Mouse (Mus musculus) right cerebral cortex, postnatal 10 days (tissue): ENCODE measurements around the gene Tlr3.
A peak's percentile ranks its signal among the peaks of the same experiment; 100 is the strongest.

Experiments
- DNase-seq, 2 experiments: peaks; one replicate each; pipeline ENCODE4 v3.0.0; 2021; ENCODE audit warnings: low spot score in 2 of 2

Gene Tlr3

GRCm38 (mm10) chr8:45410882-45411281 lies at the start of gene Tlr3:
Tlr3 (minus strand) TSS chr8:45411080.
- no peak for DNase-seq

- DNase-seq, result no peak
Measured at GRCm38 (mm10) chr8:45457874-45458273, 47.0 kb upstream of the Tlr3 start.

GRCm38 (mm10) chr8:45454426-45454825 lies 43.5 kb upstream of the Tlr3 start:
- peak; percentile 55 to 76 for DNase-seq

- no peak for DNase-seq
Measured at GRCm38 (mm10) chr8:45452115-45452514, 41.2 kb upstream of the Tlr3 start.

GRCm38 (mm10) chr8:45448842-45449241 lies 38.0 kb upstream of the Tlr3 start:
- DNase-seq, result no peak

GRCm38 (mm10) chr8:45448257-45448656 lies 37.4 kb upstream of the Tlr3 start:
- DNase-seq, result no peak

GRCm38 (mm10) chr8:45438899-45439535 lies 28.1 kb upstream of the Tlr3 start:
- DNase-seq, result peak in 1 of 2 experiments; percentile 31

- no peak for DNase-seq
Measured at GRCm38 (mm10) chr8:45420151-45420550, 9.3 kb upstream of the Tlr3 start.

- peak; percentile 26 to 31 for DNase-seq
Measured at GRCm38 (mm10) chr8:45414965-45415364, 4.1 kb upstream of the Tlr3 start.

- DNase-seq, result peak; percentile 52 to 57
Measured at GRCm38 (mm10) chr8:45410146-45410880, 567 bp downstream of the Tlr3 start.

- DNase-seq, result no peak
Measured at GRCm38 (mm10) chr8:45409702-45410101, 1.2 kb downstream of the Tlr3 start.

- no peak for DNase-seq
Measured at GRCm38 (mm10) chr8:45383250-45383649, 27.6 kb downstream of the Tlr3 start.

- DNase-seq, result peak; percentile 30 to 37
Measured at GRCm38 (mm10) chr8:45381963-45382347, 28.9 kb downstream of the Tlr3 start, which contains the start of gene Fam149a. Fam149a (minus strand) TSS chr8:45382291.

- no peak for DNase-seq
Measured at GRCm38 (mm10) chr8:45381075-45381962, 29.6 kb downstream of the Tlr3 start.

- DNase-seq, result no peak
Measured at GRCm38 (mm10) chr8:45380598-45380997, 30.3 kb downstream of the Tlr3 start.

- DNase-seq, result no peak
Measured at GRCm38 (mm10) chr8:45374071-45374470, 36.8 kb downstream of the Tlr3 start.

GRCm38 (mm10) chr8:45367154-45367553 lies 43.7 kb downstream of the Tlr3 start:
- DNase-seq, result no peak

GRCm38 (mm10) chr8:45363220-45363619 lies 47.7 kb downstream of the Tlr3 start:
- DNase-seq, result no peak

GRCm38 (mm10) chr8:45362323-45362722 lies 48.6 kb downstream of the Tlr3 start:
- peak; percentile 43 to 57 for DNase-seq

- DNase-seq, result no peak
Measured at GRCm38 (mm10) chr8:45359091-45359605, 51.7 kb downstream of the Tlr3 start.

- peak; percentile 56 to 63 for DNase-seq
Measured at GRCm38 (mm10) chr8:45358132-45358918, 52.6 kb downstream of the Tlr3 start.
